Mouse (Mus musculus) left cerebral cortex, adult 9 months (tissue): Measurements from ENCODE around the gene Csdc2.
A peak's percentile ranks its signal among the peaks of the same experiment; 100 is the strongest.
"Not testable (repeated sequence)": the region's sequence is repeated elsewhere in the genome, so short reads cannot be mapped to it uniquely, and the experiment has no call there.

Experiments
- DNase-seq, 2 experiments: peaks; one replicate each; pipeline ENCODE4 v3.0.0; 2022; ENCODE audit warnings: low spot score in 2 of 2

The Csdc2 gene

DNA sequence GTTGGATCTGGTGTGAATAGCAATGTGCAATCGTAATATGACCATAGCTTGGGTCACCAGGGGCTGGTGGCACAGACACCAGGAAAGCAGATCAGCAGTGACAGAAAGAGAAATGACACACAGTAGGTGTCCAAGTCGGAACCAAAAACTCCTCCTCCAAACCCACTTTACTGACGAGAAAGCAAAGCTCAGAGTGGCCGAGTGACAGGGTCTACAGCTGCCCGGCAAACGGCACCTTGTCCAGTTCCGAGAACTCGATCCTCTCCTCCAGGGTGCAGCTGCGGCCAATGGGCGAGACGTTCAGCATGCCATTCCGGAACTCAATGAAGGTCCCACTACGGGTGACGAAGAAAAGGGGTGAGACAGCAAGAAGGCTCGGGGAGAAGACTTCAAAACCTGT is 18.9 kb downstream of the Csdc2 start:
- DNase-seq, result no peak

DNA sequence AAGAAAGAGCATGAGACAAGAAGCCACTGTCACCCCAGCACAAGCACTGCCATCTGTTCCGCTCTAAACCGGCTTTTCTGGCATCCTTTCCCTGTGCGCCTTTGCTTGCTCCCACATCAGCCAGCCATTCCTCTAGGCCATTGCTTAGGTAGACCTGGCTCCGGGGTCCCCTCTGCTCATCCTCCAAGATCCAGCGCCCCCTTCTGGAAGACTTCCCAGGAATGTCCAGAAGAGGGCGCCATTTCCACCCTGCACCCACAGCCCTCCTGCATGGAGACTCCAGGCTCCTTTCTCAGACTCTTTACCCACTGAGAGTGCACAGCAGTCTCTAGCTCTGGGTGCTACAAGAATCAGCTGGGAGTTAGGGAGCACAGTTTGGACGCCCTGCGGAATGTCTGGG is 19.9 kb downstream of the Csdc2 start:
- DNase-seq, result peak in 1 of 2 experiments; percentile 65

DNA sequence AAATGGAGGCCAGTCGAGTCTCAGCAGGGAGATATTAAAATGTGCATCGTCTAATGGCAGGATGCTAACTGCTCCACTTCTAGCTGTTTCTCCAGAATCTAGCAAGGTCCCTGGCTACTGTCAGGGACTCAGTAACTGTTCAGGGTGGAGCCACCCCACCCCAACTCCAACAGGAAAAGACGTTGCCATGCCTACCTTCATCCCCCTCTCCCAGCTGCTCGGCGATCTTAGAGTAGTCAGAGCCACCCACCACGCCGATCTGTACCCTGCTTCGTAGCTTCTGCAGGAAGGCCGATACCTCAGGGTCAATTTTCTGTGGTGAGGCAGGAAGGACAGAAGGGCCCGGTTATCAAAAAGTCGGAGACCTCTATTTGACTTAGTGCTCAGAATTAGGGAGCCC is 21.0 kb downstream of the Csdc2 start:
- DNase-seq, result no peak

DNA sequence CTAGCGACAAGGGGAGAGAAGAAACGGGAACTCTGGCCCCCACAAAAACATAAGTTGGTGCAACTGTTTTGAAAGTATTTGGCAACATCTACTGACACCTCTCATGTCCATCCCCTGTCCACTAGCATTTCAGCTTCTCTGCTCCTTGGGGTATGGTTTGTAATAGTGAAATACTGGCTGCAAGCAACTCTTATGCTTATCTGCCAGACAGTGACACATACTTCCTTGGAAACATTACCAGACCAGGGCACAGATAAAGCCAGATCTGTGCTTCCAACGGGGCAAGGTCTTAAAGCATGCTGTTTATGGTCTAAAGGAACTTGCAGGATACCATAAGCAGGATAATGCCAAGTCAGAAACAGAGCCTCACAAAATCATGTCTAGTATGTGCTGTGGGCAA is 22.3 kb downstream of the Csdc2 start:
- DNase-seq, result no peak

DNA sequence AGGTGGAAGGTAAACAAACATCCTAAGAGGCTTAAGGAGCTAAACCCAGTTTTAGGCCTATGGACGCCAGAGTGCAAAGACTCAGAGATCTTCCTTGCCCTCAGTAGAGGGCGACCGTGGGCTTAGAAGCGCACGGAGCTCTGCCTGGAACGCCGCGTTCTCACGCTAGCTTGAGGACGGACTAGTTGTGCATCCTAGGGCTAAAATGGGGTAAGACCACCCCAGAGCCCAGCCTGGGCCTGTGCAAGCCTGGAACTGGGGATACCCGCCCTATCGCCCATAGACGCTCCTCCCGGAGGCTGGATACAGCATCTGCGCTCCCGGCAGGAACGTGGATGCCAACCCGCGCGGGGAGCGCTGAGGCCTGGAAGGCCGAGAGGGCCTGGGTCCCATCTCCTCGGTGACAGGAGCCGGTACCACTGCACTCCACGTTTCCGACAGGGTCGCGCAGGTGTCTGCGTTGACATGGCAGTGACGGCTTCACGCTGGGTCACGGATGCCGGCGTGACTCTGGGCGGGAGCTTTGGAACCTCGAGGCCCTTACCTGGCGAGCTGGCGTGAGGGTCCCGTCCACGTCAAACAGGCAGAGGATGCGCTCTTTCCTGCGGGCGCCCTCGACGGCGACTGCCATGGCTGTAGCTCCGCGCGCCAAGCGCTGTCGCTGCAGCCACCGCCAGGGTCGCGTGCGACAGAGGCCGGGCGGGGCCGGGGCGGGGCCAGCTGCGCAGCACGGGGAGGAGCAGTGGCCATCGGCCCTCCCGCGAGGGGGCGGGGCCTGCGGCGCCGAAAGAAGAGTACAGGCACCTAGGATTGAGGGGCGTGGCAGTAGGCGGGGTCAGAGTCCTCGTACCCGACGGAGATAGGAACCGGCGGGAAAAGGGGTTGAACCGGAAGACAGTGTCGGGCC is 23.9 kb downstream of the Csdc2 start, which contains the start of gene Pmm1:
Gene Pmm1, minus strand, starts transcription at position 760 of the 907 bp plus-strand sequence.
- peak; percentile 94 to 97 for DNase-seq

DNA sequence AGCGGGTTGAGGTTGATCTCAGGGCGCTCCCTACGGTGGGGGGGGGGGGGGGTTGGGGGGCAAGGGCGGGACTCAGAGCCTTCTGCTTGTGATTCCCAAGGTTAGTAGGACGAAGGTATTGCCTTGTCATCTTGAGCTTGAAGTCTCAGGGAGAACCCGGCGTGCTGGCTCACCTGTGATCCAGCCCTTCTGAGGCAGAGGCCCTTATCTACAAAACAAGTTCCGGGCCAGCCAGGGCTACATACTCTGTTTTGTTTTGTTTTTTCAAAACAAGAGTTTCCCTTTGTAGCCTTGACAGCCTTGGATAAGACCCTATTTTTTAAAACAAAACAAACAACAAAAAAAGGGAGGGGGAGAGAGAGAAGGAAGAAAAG is 24.5 kb downstream of the Csdc2 start:
- no peak for DNase-seq

DNA sequence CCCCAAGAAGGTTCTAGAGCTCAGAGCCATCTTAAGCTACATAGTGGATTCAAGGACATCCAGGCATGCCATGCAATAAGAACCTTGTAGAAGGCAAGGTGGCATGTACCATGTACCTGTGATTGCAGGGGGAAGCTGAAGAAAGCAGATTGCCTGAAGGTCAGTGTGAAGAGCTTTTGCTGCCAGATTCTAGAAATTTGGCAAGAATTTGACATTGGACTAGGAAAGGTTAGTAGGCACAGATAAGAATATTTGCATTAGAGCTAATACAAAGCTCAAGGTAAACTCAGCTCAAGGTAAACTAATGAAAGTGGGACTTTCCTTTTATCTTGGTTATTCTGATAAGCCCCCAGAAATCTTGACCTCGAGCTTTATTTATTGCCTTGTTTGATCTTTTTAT is 27.7 kb downstream of the Csdc2 start:
- DNase-seq, result no peak

DNA sequence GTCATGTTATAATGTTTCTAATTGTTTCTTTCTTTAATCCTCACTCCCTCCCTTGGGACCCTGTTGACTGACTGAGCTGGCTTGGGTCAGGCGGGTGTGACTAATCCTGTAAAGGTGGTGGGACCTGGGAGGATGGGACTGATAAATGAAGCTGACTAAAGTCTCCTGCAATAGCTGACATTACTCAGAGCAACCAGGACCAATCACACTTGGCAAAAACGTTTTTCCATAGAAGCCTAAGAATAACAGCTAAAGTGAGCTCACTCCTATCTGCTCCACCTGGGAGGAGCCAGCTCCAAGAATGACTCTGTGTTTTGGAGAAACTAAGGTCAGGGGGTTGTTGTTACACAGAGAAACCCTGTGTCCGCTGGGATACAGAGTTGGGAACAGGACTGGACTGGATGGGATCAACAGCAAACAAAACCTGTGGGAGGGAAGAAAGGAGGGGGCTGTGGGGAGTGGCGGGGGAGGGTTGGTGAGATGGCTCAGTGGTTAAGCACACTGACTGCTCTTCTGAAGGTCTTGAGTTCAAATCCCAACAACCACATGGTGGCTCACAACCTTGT is 28.5 kb downstream of the Csdc2 start:
- DNase-seq, result no peak

DNA sequence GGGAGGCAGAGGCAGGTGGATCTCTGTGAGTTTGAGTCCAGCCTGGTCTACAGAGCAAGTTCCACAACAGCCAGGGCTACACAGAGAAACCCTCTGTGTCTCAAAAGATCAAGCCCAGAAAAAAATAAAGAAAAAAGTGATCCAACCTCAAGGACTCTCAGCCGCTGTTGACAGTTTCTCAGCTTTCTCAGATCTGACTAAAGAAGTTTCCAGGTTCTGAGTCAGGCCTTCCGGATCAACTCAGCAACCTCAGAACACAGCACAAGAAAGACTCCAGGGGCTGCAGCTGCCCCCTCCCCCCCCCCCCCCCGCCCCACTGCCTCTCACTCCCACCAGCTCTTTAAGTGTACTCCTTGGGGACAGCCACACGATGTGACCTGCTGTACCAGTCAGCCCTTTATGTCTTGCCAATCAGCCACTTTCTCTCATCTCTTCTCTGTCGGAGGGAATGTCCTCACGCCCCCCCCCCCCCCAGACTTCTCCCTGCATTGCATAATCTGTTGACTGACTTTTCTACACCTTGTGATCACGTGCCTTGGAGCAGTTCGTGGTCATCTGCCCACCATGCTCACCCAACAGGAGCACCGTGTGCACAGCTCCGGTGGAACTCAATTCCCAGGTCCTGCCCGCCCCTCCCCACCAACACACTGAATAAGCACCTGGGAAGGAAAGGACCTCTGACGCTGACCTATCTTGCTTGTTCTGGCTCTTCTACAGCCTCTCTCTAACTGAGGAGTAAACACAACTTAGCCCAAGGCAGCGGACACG is 29.7 kb downstream of the Csdc2 start:
- no peak for DNase-seq

DNA sequence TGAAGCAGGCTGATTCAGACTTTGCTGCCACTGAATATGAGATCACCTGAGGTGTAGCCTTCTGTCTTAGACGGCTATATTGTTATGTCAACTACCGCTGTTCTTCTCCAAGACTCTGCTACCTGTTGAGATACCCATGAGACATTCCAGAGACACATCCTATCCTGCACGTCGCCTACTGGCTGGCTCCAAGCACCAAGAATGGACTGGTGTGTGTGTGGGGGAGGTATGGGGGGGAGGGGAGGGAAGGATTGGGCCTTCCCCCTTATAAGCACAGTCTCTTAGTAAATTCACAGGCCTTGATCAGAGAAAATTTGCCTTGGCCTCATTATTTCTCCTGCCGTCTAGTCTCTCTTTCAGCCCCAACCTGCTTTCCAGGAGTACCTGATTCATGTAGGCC is 31.3 kb downstream of the Csdc2 start:
- no peak for DNase-seq

DNA sequence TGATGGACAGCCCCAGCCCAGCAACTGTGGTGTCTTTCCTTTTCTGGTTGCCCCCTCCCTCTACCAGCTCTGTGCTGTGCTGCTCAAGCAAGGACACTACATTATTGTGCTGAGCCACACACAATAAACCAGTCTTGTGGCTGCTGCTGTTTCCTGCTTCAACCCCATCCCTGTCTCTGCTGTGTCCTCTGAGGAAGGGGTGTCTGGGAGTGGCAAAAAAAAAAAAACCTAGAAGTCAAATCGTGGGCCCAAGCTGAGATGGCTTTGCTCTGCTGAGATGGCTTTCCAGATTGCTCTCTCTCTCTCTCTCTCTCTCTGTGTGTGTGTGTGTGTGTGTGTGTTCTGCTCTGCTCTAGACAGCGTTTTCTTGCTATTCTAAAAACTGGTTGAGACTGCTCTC is 31.9 kb downstream of the Csdc2 start:
- DNase-seq, result no peak

DNA sequence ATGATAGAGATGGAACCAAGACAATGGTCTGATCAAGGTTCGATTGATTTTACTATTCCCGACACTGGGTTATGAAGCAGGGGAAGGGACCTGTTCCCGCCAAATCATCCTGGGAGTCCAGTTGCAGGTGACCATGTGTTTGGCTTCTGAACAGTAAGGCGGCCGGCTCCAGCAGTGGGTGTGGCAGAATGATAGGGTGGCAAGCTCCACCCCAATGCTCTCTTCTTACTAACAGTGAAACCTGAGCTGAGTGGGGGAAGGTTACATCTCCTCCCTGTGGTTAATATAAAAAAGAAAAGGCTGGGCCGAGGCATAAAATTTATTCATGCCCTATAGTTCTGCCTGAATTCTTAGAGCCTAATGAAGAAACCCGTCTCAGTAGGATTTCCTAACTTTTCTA is 32.6 kb downstream of the Csdc2 start:
- DNase-seq, result no peak

DNA sequence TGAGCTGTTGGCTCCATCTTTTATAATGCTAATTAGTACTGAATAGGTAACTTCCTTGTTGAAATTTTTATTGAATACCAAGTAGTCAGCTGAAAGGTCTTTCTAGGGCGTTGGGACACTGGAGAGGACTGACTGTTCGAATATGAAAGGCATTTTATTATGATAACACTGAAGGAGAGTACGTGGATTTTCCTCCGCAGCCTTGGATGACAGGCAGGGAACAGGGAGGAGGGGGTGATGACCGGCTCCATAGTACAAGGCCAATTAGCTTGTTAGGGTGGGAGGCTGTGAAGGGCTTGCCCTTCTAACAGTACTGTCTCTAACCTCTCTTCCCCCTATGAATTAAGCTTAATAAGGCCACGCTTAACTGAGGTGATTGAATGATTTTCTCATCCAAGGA is 33.1 kb downstream of the Csdc2 start:
- DNase-seq, result not testable (repeated sequence)

DNA sequence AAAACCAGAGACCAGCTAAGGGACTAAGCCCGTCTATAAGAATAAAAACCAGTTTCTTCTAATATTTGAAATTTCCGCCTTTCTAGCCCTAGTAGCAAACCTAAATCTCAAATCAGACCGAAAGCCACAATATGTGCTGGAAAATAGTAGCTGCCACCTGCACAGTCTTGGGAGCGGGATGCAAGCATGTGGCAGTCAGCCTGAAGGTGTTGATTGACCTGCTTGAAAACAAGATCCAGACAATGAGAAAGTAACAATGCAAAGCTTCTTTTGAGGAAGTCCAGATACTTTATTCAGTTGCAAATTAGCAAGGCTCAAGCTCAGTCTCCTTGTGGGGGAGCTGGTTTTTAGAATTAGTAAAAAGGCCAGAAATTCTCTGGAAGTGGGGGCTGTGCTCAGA is 33.9 kb downstream of the Csdc2 start:
- not testable (repeated sequence) for DNase-seq

DNA sequence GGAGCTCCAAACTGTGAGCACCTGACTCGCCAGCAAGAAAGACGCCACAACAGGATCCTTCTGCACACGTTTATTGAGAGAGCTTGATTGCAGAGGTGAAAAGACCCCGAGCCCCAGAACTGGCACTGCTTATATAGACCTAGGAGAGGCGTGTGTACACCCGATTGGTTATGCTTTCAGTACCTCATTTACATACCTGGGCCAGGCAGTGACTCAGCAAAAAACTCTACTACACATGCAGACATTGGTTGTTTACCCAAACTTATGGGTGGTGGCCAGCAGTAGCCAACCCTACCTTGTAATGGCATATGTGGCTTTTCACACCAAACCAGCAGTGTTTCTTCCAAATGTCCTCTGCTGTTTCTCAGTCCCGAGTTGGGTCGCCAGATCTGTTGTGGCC is 38.6 kb downstream of the Csdc2 start:
- DNase-seq, result not testable (repeated sequence)

DNA sequence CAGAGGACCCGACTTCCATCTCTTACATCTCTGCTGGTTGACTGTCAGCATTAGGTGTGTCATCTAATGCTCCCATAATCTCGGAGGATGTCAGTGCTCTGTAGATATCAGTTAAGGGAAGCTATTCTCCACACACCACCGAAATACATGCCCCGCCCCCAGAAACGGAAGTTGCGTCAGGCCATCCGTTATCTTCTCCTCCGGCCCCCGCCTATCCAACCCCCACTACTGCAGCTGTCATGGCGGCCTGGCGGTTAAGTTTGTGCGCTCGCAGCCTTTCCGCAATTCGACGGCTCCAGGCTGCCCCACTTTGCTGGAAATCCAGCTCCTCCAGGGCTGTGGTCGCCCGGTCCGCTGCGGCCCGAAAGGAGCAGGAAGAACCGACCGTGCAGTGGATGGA is 43.8 kb downstream of the Csdc2 start, which contains the start of gene 1700029P11Rik:
Gene 1700029P11Rik, plus strand, starts transcription at position 220 of the 400 bp plus-strand sequence.
- no peak for DNase-seq

DNA sequence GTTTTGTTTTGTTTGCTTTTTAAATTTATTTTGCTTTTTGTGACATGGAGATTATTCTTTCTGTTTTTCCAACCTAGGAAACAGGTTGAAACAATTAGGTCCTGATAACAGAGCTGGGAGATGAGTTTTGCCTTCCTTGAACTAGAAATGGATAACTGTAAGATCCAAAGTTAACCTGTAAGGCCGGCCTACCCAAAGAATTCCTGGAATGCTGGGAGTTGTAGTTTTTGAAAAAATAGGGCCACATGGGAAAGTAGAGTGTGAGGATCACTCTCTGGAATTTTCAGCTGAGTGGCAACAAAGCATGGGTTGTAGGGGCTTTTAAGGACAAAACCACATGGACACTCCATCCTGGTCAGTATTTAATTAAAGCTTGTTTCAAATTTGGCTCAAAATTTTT is 45.6 kb downstream of the Csdc2 start:
- no peak for DNase-seq

DNA sequence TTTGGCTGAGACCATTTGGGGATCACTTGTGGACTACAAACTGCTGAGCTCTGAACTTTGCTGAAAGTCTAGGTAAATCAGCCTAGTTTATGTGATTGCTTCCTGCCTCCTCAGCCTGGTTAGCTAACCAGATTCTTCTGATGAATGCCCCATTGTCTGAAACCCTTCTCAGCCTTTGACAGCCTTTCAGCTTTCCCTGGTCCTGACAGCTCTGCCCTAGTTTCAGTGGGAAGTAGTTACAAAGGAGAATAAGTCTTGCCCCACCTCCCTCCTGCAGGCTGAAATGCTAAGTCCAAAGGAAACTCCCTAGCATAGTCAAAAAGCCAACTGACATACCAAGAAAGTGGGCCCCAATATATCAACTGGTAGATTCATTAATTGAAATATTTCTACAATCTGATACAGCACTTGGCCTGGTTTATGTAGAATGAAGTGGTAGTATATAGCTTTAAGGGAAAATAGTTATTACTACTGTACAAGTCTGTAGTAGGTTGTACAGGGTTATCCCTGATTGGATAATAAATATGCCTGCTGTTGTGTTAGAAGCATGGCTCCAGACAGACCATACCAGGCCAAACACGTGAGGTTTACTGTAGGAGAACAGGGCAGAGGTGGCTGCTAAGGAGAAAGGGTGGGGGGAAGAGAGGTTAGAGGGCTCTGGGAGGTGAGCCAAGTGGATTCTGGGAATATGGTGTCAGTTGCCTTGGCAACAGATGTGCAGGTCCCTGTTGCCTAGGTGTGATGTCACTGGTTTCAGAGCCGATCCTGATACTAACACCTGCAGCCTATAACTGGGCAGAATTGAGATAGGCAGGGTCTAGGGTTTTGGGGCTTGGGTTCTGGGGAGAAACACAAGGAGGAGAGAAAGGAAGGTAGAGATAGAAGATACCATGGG is 49.0 kb downstream of the Csdc2 start:
- no peak for DNase-seq

DNA sequence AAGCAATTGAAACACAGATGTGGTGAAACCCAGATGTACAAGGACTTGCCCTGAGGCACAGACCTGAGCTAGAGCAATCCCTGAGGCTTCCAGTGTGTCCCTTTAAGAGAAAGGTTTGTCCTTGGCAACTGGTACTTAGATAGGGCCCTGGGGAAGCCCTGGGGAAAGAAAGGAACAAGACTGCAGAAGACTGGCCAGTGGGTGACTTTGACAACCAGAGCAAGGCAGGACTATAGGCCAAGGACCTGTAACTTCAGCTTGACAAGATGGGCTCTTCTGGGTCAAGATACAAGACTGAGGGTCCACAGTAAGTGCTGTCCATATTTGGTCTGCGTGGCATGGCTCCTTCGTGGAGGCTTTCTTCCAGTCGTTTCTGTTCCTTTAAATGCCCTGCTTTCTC is 51.1 kb downstream of the Csdc2 start, which contains the start of gene Xrcc6:
Gene Xrcc6, plus strand, starts transcription at position 190 of the 400 bp plus-strand sequence.
- no peak for DNase-seq

DNA sequence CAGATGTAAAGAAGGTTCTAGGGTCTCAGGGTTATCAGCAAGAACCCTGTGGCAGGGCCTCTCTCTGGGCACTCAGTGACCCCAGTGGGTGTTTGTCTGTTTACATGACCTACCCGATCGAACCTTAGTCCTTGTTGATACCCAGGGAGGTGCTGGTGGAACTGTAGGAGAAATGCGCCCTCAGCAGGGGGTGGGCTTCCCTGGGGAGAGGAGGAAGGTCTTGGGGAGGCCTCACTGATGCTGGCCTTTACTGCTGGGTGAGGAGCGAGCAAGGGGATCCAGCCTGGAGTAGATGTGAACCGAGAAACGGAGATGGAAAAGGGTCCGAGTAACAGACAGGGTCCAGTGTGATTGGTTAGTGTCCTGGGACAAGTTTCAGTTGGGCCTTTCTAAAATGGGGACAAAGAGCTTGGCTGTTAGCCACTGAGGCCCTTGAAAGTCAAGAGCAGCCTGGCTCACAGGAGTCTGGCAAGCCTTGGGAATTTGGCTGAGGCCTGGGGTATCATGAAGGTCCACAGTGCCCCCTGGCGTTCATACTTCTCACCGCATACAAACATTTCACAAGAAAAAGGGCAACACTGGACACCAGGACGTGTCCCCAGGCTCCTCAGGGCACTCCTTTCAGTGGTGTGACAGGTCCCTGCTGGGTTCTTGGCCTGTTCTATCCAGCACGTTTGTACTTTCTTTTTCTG is 53.0 kb downstream of the Csdc2 start:
- DNase-seq, result peak; percentile 42 to 91

DNA sequence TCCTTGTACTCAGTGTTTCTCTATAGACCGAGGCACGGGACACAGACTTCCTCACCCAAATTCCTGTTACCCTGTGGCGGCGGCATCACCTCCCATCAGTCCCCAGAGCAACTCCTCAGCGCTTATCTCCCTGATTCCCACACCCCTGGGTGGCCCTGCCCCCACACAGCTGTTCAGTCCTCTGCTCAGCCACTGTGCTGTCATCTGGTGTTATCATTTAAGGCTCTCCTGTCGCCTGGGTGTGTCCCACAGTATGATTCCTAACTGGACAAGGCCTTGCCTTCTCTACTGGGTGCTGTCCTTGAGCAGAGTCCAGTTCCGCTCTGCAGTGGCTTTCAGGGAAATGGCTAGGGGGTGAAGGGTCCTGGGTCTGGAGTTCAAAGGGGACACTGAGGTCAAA is 54.0 kb downstream of the Csdc2 start:
- DNase-seq, result no peak
